Comparison of ENCODE assay signal across 8 mouse cellular contexts in the genomic region with DNA sequence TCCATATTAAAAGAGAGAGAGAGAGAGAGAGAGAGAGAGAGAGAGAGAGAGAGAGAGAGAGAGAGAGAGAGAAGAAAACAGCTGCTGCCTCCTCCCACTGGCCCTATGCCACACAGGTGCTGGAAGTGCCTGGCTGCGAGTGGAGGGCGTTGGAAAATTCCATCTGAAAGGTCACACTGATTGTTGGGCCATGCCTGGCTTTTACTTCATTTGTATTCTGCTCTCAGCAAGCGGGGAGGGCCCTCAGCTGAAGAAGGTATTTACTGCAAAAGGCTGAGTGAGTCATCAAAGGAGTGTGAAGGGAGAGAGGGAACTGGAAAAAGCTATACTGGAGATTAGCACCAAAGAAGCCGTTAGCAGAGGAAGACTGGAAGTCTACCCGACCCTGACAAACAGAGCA.
DNase-seq lines count a peak whose midpoint lies in the region; ATAC-seq lines count a peak whose summit lies in the region.

No protein-coding gene starts in this region.

- DNase-seq in frontal cortex, postnatal 10 days (ENCODE audit: low spot score in 2 of 2), result no peak
- DNase-seq in CD4-positive helper T cell, adult 2 months (ENCODE audit: low read depth, low spot score), result peak; percentile 32
- peak; percentile 4 for DNase-seq in fibroblast of lung, adult 2 months (ENCODE audit: low read depth)
- peak; percentile 87 for DNase-seq in lung, postnatal 25 days (ENCODE audit: low spot score)
- no peak for DNase-seq in adipocyte (ENCODE audit: low spot score)
- DNase-seq in heart, adult 11 months, result no peak

- ATAC-seq in frontal cortex, adult (ENCODE audit: low TSS enrichment), result peak; percentile 81
- ATAC-seq in activated CD4-positive, CD25-positive, alpha-beta regulatory T cell, adult 4 months, result no peak

Comparison
In these comparisons a context has a peak if more than half of its experiments do, and no peak if none do; other contexts are left out.
1. DNase-seq: peak in CD4-positive helper T cell, adult 2 months (single experiment), fibroblast of lung, adult 2 months (single experiment) and lung, postnatal 25 days (single experiment); none in frontal cortex, postnatal 10 days (0 of 2), adipocyte (single experiment) and heart, adult 11 months (single experiment).